Mouse (Mus musculus) forelimb bud, embryonic 11.5 days (tissue): ENCODE data around the gene Nfe2.
"Not testable (repeated sequence)": the region's sequence is repeated elsewhere in the genome, so short reads cannot be mapped to it uniquely, and the experiment has no call there.

Source experiments
- DNase-seq: peaks from one replicate; pipeline ENCODE4 v3.0.0-alpha.2; 2012; ENCODE audit warnings: low read depth, low spot score

The Nfe2 gene

DNA sequence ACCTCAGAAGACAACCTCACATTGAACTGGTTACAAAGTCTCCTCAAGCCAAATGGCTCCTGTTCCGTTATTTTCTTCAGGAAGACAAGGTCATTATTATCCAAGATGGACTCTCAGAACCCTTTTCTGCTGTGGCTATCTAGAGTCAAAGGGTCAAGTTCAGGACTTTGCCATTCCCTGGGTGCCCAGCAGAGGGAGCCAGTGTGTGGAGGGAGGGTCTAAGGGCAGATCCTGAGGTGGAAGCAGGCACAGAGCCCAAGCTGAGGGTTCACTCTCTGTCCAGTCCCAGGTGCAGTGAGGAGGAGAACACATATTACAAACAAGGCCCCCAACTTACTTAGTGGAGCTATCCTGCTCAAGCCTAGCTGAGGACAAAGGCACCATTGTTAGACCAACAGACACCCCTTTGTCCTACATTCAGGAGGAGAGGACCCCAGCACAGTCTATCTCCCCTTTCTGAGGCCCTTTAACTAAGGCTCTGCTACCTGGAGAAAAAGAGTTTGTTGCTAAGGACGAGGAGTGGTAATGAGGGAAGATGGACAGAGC lies 7.9 kb downstream of the Nfe2 start:
- DNase-seq, result peak; percentile 57

DNA sequence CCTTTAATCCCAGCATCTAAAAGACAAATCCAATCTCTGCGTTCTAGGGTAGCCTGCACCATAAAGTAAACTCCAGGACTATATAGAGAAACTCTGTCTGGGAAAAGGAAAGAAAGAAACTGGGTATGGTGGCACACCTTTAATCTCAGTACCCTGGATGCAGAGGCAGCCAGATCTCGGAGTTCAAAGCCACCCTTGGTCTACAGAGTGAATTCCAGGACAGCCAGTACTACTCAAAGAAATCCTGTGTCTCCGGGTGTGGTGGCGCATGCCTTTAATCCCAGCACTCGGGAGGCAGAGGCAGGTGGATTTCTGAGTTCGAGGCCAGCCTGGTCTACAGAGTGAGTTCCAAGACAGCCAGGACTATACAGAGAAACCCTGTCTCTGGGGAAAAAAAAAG lies 8.7 kb downstream of the Nfe2 start:
- DNase-seq, result not testable (repeated sequence)

DNA sequence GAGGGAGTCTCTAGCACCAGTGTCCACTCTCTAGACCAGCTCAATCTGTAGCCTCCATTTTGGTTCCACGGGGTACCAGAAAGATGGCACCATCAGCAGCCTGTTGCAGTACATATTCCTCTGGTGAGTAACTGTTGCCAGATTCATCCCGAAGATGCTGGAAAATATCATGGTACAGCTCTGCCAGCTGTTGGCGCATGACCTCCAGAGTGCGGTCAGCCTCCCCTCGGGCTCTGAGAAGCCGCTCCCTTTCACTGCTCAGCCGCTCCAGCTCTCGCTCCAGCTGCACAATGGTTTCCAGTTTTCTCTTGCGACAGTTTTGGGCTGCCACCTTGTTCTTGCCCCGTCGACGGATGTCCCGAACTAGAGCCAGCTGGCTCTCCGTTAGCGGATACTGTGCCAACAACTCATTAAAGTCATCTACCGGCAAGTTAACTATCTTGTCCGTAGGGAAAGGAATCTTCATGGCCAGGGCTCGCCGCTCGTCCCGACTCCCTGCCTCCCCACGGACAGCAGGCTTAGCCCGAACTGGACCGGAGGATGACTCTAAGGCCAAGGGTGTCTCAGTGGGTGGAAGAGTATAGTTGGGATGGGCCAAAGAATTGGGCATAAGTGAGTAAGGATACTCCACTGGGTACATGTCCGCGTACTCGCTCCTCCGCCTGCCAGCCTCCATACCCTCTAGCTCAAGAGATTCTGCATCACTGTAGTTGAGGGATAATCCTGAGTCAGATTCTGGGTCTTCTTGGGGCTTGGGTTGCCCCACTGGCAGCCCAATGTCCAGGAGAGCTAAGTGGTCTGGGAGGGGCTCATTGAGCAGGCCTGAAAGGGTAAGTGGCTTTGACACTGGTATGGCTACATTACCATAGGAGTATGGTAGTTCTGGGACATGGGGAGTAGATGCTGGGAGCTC lies 9.5 kb downstream of the Nfe2 start:
- no peak for DNase-seq

DNA sequence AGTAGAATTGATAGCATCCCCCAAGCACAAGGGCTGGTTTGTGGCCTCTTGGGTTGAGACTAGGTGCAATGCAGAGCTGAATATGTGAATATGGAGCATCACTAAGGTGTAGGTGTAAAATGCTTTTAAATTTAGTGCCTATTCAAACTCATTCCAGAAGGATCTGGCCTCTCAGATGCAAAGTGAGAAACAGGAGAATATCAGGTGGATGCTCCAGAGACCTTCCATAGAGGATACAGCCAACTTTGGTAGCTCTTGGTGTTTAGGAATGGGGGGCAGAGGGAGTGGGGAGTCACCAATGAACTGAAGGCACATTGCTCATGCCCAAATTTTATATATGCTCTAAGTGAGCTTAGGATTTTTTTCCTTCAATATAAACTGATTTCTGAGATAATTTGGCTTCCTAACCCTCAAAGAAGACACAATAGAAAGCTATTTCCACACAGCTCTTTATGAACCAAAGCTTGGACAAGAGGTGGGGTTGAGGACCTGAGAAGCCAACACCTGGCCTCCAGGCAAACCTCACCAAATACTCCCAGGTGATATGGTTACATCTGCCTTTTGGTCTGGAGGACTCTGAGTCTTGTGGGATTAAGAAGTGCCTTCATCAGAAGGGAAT lies 10.3 kb downstream of the Nfe2 start:
- no peak for DNase-seq

DNA sequence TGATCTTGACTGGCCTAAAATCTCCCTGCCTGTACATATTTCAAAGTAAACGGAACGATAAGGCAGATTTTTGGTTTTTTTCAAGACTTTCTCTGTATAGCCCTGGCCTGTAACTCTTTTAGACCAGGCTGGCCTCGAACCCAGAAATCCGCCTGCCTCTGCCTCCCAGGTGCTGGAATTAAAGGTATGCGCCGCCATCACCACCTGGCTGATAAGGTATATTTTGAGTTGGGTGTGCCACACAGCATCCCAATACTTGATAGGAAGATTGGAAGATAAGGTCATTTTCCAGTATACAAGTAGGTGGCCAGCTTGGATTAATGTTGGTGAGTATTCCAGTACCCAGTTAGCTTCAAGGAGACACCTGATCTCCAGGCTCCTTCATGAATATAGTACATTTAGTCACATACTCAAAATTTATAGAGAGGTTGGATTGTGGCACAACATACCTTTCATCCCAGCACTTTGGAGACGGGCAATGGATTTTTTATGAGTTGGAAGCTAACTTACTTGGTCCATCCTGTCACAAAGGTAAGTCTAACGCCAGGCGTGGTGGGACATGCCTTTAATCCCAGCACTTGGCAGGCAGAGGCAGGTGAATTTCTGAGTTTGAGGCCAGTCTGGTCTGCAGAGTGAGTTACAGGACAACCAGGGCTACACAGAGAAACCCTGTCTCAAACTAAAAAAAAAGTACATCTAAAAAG lies 11.0 kb downstream of the Nfe2 start:
- DNase-seq, result no peak

DNA sequence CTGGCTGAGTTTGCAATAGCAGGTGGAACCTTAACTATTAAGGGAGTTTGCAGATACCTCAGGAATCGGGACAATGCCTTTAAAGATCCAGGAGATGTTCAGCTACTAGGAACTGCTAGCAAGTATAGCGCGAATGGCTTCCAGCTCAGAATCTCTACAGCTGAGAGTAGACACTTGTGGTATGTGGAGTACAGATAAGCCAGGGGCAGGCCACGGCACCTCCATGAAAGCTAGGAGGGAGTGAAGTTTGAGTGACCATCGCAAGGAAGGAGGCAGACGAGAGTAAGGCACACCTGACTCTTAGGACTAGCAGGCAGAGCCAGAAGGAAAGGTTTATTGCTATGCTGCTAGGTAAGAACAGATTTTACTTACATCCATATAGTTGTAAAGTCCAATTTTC lies 12.6 kb downstream of the Nfe2 start:
- no peak for DNase-seq

DNA sequence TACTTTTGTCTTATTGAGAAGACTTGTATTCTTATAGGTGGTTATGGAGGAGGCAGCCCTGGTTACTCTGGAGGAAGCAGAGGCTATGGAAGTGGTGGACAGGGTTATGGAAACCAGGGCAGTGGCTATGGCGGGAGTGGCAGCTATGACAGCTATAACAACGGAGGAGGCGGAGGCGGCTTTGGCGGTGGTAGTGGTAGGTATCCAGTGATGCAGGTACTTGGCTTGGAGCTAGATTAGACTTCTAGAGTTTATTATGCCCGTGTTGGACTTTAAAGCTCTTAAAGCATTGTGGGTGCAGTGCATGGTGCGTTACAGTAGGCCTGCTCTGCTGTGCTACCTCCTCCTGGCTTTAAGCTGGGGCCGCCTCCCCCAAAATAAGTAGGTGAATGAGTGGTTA lies 15.3 kb downstream of the Nfe2 start:
- no peak for DNase-seq

DNA sequence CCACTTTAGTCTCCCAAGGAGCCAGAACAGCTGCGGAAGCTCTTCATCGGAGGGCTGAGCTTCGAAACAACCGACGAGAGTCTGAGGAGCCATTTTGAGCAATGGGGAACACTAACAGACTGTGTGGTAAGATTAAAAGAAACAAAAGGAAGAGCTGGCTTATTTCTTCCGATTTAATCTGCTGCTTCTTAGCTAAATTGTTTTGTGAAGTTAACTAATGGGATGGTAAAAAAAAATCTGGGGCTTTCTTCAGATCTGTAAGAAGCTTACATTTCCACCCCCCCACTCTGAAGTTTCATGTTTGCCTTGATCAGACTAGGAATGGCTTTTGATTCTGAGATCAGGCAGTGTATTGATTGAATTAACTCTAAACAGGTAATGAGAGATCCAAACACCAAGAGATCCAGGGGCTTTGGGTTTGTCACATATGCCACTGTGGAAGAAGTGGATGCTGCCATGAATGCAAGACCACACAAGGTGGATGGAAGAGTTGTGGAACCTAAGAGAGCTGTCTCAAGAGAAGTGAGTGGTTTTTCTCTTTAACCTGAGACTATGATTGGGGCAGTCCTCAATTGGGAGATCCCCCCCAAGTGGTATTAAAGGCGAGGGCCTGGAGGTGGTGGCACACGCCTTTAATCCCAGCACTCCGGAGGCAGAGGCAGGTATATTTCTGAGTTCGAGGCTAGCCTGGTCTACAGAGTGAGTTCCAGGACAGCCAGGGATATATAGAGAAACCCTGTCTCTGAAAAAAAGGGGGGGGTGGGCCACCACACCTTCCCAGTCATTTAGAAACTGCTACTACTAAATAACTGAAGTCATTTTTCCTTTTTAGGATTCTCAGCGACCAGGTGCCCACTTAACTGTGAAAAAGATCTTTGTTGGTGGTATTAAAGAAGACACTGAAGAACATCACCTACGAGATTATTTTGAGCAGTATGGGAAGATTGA lies 16.9 kb downstream of the Nfe2 start:
- DNase-seq, result not testable (repeated sequence)

DNA sequence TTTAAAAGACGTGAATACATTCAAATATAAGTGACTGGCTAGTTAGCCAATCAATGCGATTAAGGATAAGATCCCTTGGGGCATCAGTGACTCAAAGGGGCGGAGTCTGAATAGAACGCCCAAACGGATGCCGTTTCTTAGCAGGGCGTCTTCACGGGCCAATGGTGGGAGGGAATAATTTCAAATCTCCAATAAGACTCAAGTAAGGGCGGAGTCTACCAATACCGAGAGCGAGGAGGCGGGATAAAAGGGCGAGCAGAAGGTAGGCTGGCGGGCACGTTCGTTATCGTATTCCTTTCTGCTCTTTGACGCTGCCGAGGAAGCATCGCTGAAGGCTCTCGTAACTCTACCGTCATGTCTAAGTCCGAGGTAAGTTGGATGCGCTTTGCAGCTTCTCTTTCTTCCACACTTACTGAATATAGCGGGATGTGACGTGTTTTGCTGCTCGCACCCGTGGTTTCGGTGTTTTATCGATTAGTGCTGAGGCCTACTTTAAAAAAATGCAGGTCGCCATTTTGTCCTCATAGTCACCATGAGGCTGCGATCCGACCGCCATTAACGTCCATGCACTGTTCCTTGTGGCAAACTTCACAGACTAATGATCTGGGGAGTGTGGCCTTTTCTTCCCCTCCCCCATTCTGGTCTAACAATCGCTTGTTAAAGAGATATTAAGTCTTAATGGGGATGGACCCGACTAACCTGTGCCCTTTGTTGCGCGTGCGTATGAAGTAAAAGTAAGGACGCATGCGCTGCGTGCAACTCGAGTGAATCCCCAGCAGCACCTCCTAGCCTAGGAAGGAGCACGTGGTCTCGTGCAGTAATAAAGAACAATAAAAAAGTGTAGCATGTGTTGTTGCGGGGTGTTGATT lies 17.8 kb downstream of the Nfe2 start, which contains the start of gene Hnrnpa1:
TSS of gene Hnrnpa1 (plus strand) at position 273 of the 869 bp plus-strand sequence.
- DNase-seq, result peak; percentile 98

DNA sequence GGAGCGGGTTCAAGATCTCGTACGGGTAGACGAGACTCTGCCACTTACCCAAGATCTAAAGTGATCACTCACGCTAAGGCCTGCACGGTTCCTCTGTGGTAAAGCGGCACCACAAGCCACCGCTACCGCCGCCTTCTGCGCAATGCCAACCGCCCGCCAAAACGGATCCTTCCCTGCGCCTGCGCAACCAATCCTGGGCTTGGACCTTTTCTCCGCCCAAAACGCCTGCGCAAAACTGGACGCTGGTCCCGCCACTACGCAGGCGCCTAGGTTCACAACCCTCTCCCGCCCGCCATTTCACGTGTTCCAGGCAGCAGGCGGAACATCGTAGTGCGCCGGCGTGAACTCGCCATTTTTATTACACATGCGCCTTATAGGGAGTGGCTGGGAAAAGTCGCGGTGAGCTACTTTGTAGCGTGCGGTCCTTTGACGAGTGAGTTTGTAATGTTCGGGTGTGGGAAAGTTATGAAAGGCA lies 18.5 kb downstream of the Nfe2 start, which contains the start of gene Cbx5:
TSS of gene Cbx5 (minus strand) at position 132 of the 475 bp plus-strand sequence.
- DNase-seq, result peak; percentile 97

DNA sequence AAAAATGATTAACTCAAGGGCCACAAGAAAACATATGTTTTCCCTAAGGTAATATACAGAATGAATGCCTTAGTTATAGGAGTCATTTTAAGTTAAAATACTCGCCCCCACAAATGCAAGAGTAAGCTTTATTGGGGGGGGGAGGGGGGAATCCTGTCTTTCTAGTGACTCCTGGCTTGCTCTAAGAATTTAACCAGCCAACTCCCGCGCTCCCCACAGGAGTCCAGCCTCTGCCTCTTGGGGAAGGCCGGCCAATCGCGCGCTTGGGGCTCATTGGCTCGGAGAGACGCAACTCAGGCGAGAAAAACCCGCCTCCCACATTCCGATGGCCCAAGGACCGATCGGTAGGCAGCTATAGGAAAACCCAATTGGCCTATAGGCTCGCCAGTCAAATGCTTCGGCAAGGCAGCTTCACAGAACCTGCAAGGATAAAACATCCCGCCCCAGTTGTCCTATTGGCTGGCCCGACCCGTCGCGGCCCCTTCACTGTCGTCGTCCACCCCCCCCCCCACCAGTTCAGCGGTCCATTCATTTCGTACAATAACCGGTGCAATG lies 19.0 kb downstream of the Nfe2 start:
- DNase-seq, result peak; percentile 98

DNA sequence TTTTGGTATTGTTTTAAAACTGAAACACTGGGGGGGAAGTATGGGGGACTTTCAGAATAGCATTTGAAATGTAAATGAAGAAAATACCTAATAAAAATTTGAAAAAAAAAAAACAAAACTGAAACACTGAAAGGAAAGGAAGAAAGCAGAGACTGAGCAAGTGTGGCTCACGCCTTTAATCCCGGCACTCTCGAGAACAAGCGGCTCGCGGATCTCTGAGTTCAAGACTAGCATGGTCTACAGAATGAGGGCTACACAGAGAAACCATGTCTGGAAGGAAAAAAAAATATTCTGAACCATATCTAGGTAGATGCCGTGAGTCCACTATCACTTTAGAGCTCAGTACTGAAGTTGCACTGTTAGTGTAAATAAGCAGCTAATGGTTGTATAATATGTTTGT lies 20.9 kb downstream of the Nfe2 start:
- no peak for DNase-seq

DNA sequence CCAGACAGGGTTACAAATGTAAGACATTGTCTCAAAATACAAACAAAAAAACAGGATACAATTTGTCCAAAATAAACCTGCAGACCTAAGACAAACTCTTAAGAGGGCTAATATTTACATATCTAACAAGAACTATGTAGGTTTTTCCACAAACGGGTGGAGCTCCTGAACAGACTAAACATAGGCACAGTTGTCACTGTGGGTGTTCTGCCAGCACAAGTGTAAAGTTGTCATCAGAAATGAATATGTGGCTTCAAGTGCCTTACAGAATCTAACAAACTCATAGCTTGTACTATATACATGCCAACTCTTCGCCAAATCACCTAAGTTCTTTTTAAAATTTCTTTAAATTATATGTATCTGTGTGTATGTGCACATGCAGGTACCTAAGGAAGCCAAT lies 25.1 kb downstream of the Nfe2 start:
- DNase-seq, result no peak

DNA sequence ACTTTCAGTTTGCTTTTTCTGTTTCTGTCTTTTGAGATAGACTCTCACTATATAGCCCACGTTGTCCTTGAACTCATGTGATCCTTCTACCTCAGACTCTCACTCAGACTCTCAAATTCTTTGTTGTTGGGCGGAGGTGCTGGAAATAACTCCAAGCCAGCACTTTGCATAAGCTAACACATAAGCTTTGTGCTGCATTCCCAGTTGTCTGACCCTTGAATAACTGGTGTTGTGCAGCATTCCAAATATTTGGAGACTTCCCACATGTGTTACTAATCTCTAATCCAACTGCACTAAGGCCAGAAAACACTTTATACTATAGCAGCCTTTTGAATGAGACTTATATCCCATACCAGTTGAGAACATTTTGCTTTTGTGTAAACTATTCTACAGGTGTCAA lies 29.3 kb downstream of the Nfe2 start:
- no peak for DNase-seq

DNA sequence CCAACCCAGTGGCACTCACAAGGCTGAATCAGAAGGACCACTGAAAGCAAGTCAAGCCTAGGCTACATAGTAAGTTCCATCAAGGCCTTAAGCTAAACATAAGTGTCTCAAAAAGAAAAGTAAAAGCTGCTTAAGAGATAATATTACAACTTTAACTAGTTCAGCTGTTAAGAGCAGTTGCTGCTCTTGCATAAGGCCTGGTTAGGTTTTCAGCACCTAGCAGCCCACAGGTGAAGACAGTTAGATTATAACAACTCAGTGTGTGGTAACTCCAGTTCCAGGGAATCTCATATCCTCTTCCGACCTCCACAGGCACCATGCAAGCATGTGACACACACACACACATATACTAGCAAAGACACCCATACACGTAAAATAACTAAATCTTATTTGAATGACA lies 30.6 kb downstream of the Nfe2 start:
- no peak for DNase-seq

DNA sequence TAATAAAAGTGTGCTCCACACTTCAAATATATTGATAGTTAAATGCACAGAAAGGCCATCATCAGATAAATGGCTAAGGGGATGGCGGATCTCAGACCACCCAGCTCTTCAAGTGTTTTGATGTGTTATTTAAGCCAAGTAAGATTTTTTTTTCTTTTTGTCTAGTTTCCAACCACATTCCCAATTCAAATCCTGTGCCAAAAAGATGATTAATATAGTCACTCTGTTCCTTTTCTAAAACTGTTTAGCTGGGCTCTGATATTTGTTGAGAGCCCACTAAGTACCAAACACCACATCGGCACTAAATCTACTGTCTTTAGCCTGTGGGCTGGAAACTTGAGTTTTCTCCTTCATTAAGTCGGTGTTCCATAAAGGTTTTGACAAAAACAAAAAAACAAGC lies 31.2 kb downstream of the Nfe2 start:
- DNase-seq, result no peak

DNA sequence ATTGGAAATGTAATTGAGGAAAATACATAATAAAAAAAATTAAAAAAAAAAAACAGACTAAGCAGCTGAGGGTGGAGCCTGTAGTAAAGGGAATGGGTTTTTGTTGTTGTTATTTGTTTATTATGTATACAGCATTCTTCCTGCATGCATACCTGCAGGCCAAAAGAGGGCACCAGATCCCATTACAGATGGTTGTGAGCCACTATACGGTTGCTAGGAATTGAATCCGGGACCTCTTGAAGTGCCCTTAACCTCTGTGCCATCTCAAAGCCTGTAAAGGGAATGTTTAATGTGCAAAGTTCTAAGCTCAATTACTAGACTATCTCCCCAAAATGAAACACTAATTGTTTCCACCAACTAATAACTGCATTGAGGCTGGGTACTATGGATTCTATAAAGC lies 34.0 kb downstream of the Nfe2 start:
- no peak for DNase-seq

DNA sequence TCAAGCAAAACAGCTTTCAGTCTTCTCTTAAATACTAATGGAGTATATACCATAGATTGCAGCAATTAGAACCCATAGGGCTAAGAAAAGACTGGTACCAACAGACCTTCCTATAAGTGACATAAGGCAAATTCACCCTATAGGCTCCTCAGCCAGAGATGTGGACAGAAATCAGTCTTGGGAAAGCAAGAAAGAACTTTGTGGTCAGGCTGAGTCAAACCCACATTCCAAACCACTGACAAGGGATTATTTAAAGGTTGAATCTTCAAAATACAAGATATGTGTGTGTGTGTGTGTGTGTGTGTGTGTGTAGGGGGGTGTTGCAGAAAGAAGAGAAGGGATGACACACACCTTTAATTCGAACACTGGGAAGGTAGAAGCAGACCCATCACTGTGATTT lies 36.8 kb downstream of the Nfe2 start:
- DNase-seq, result no peak

DNA sequence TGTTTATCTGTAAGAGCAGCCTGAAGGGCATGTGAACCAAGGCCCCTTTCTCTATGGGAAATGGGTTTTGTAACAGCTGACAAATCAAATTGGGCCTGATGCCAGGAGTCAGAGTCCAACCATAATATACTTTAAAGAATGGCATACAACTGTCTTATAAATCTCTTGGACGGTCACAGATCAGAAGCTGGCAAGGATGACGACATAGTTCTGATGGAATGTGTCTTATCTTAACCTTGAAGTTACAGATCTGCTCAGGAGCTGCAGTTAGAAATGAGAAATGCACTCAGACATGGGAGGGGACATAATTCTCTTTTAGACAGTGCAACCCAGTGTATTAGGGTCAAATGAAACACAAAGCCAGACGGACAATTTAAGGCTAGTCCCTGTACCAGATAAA lies 37.4 kb downstream of the Nfe2 start:
- no peak for DNase-seq

DNA sequence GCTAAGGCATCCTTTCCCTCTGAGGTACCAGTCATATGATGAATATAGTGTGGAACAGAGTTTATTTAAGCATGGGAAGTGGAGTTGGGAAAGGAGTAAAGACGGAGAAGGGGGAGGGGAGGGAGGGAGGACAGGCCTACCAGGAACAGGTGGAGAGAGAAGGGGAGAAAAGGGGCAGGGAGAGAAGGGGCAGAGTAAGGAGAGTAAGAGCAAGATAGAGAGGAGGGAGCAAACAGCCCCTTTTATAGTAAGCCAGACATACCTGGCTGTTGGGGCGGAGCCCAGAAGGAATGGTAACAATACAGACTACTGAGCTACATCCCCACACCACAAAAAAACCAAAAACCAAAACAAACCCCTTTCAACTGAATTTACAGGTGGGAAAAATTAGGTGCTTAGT lies 42.2 kb downstream of the Nfe2 start:
- DNase-seq, result no peak
